ENCODE assay signal across 8 mouse cellular contexts in the genomic region with DNA sequence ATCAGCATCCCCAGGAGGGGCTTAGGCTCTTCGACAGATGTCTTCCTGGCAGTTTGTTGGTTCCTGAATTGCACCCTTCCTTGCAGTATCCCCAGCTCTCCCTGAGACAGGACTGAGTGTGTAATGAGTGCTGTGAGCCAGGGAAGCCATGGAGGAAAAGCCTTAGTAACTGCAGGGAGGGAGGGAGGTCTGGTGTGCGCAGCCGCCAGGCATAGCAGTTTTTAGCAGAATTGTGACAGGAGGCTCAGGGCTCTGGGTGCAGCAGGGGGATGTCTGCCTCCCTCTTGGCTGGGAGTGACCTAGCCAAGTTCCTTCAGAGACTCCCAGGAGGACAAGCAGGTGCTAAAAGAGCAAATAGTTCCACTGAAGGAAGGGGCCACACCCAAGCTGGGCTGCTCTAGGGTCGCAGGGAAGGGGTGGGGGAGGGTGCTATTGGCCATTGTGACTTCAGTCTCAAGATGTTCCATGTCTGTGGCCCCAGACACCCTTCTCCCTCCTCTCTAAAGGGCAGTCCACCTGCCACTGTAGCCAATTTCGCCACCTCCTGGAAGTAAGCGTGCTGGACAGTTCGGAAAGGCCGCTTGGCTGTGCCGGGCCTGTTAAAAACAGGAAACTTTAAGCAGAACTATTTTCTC. TPM values are rescaled to one million over a fixed set of nuclear protein-coding genes. Genes with fewer than 3 reads are reported as not detected.
DNase-seq lines count a peak whose midpoint lies in the region; TF ChIP-seq lines count a peak whose summit lies in the region.

No protein-coding gene starts in this region.

- no peak overlapping the region for H3K9ac ChIP-seq in ES-E14 (ENCODE audit: insufficient read depth, low read depth, low read length, poor library complexity, severe bottlenecking)

- in situ Hi-C loops in ES-E14 (cut with MboI; ENCODE audit: low sequenced_read_pairs in 2 of 2, unreplicated experiment in 2 of 2) = no loop called here

- peaks cover 13 to 17% of the 10 kb centered on the region in 2 experiments for H3K4me1 ChIP-seq in ES-E14 (ENCODE audit: control insufficient read depth in 2 of 2, insufficient read depth in 2 of 2, low read length in 2 of 2, poor library complexity in 1 of 2)
- H3K4me1 ChIP-seq in heart, embryonic 10.5 days = peaks cover 35% of the 10 kb centered on the region

- H3K27me3 ChIP-seq in heart, embryonic 10.5 days (ENCODE audit: insufficient read depth, poor library complexity, severe bottlenecking) = no peaks in the 10 kb centered on the region

- H3K4me3 ChIP-seq in ES-E14 (ENCODE audit: insufficient read depth in 1 of 2, low read depth in 1 of 2, low read length in 2 of 2, poor library complexity in 1 of 2, severe bottlenecking in 1 of 2) = no peak overlapping the region; a peak in 1 of 4 replicates
- no peak overlapping the region for H3K4me3 ChIP-seq in heart, embryonic 10.5 days

- H3K27ac ChIP-seq in ES-E14 (ENCODE audit: insufficient read depth, low read depth, low read length, poor library complexity, severe bottlenecking) = no peak overlapping the region
- peak overlapping the region; percentile 78 for H3K27ac ChIP-seq in heart, embryonic 10.5 days

- peaks cover 18% of the 10 kb centered on the region for H3K36me3 ChIP-seq in ES-E14 (ENCODE audit: control insufficient read depth, insufficient read depth, low read length, poor library complexity, severe bottlenecking)
- peaks cover 11% of the 10 kb centered on the region for H3K36me3 ChIP-seq in heart, embryonic 10.5 days

- no peaks in the 10 kb centered on the region for H3K9me3 ChIP-seq in ES-E14 (ENCODE audit: control insufficient read depth, insufficient read depth, low read depth, low read length)
- H3K9me3 ChIP-seq in heart, embryonic 10.5 days = no peaks in the 10 kb centered on the region

- DNase-seq in embryo, embryonic 10 days (ENCODE audit: low spot score) = peak; percentile 30
- DNase-seq in embryo, embryonic 11 days = no peak
- DNase-seq in ES-E14 (ENCODE audit: low read depth, low spot score) = peak; percentile 25
- no peak for DNase-seq in heart, embryonic 10.5 days (ENCODE audit: low spot score)
- DNase-seq in kidney, postnatal 36 days = peak; percentile 66 to 78
- peak; percentile 20 for DNase-seq in testis, postnatal 14 days (ENCODE audit: low spot score)
- no peak for DNase-seq in c-Kit-positive CD71-positive TER-119-positive erythroid progenitor cells, embryonic 14.5 days (ENCODE audit: low spot score)
- DNase-seq in embryo, embryonic 9.5 days (ENCODE audit: extremely low spot score) = no peak

- 44% methylated on average over 9 of the region's 9 CpGs for WGBS in heart, embryonic 10.5 days

TF ChIP-seq in ES-E14, 5 proteins besides CTCF, POLR2A, EP300 and RAD21:
- TF ChIP-seq CHD2 (IDR thresholded peaks at IDR 0.05; ENCODE audit: low read depth, low read length) = no peak
- no peak for TF ChIP-seq MAFK (IDR thresholded peaks at IDR 0.05; ENCODE audit: insufficient read depth, low read depth, low read length)

RNA-seq across cellular contexts. Expression of gene Epas1, which starts 49.0 kb away (rescaled TPM):
- 9.5 and 9.6 TPM in 2 replicates for total RNA-seq in ES-E14 (2012; rRNA removed)
- polyA plus RNA-seq in heart, embryonic 10.5 days (2016; fragmentation: Nextera tagmentation; extraction: Ambion mirVana) = 5.8 and 6.0 TPM in 2 replicates

Comparison
In these comparisons a context has a peak if more than half of its experiments do, and no peak if none do; other contexts are left out.
1. DNase-seq: peak in embryo, embryonic 10 days (single experiment), ES-E14 (single experiment), kidney, postnatal 36 days (2 of 2) and testis, postnatal 14 days (single experiment); none in embryo, embryonic 11 days (single experiment), heart, embryonic 10.5 days (single experiment), c-Kit-positive CD71-positive TER-119-positive erythroid progenitor cells, embryonic 14.5 days (single experiment) and embryo, embryonic 9.5 days (single experiment).